Mouse (Mus musculus) kidney, adult 2 months (tissue): ENCODE data around the gene Timm29.

ENCODE experiments used
- CTCF ChIP-seq: fragments of 200-500 bp; conservative IDR thresholded peaks from 2 replicates; pipeline ENCODE4 v1.5.1; 2011; ENCODE audit warnings: low read depth, mild to moderate bottlenecking, control low read depth, low read length, moderate library complexity, mixed read lengths; ENCODE audit not compliant: insufficient read depth, insufficient read length
- POLR2A ChIP-seq: fragments of 200-500 bp; IDR thresholded peaks from one replicate; pipeline ENCODE4 v1.6.1; 2011; ENCODE audit warnings: low read depth, low read length, control low read depth

DNA sequence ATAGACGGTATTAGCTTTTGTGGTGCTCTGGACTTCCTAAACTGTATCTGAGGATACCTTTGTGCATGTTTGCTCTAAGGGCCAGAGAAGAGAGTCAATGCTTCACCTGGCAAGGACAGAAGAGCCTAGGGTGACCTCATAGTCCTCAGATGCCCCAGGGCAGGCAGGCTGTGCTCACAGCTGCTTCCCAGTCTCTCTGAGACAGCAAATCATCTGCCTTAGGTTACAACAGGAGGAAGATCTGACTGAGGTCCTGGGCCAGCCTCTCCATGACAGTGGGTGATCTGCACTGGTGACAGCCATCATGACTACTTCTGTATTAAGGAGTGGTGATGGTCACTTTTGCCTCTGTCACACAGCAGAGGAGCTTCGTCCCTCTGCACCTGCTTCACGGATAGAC lies 33.4 kb upstream of the Timm29 start:
- TF ChIP-seq CTCF = no peak
- no peak for TF ChIP-seq POLR2A
